Mouse (Mus musculus) lung, postnatal 25 days (tissue): Measurements from ENCODE around the gene A630001G21Rik.

ENCODE experiments used
- DNase-seq: peaks from one replicate; pipeline ENCODE4 v3.0.0; 2022; ENCODE audit warnings: low spot score

The A630001G21Rik gene

DNA sequence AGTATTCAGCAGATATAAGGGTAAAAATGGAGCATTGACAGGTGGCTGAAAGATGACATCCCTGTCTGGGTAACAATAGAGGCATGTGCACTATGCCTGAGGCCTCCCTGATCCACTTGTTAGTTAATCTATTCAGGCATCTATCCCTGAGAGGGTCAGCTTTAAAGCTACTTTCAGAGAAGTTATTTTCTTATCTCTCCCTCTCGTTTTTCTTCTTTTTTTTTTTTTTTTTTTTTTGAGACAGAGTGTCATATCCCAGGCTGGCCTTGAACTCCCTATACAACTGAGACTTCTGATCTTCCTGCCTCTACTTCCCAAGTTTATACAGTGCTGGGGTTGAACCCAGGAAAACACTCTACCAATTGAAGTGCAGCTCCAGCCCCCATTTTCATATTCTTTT is 10.7 kb downstream of the A630001G21Rik start:
- no peak for DNase-seq

DNA sequence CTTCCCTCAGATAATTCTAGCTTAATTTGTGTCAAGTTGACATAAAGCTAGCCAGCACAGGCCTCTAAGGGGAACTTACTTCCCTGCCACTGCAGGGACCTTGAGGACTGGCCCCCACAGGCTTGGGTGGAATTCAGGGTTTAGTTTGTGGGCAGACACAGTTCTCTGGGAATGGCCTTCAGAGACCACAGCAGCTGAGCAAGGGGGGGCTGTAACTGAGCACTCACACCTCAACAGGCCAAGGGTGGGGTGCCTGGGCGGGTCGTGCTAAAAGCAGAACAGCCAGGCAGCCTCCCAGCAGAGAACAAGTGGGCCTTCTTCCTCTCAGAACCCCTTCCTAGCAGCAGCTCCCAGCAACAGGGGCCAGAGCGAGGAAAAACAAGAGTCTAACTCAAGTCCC is 12.3 kb downstream of the A630001G21Rik start:
- DNase-seq: no peak

DNA sequence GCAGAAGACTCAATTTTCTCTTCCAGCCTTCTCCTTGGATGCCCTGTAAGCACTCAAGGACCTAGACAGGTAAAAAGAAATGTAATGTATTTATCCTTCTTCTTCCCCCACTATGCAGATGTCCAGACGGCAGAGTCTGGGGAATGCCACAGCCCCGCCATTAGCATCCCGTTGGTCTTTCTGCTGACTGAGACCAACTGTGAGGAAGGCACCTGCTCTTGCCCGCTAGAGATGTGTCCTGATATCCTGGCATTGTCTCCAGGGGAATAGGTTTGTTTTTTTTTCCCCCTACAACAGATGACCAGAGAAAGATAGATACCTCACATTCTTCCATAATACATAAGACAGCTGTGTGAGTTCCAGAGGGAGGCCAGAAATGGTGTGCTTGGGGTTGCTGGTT is 14.2 kb downstream of the A630001G21Rik start:
- DNase-seq: no peak

DNA sequence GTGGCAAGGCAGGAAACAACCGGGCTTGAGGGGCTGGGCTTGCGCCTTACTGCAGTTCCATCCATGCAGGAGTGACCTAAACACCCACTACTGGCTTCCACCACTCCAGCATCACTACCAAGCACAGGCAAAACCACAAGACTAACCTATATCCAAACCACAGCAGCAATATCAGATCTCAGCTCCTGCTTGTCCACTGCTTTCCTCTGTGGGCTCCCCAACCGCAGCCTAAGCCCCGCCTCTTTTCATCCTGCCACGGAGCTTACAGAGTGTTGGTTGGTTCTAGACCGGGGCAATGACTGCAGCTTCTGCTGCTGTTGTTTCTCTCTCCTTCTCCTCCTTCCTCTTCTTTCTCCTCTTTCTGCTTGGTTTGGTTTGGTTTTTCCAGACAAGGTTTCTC is 15.1 kb downstream of the A630001G21Rik start:
- no peak for DNase-seq

DNA sequence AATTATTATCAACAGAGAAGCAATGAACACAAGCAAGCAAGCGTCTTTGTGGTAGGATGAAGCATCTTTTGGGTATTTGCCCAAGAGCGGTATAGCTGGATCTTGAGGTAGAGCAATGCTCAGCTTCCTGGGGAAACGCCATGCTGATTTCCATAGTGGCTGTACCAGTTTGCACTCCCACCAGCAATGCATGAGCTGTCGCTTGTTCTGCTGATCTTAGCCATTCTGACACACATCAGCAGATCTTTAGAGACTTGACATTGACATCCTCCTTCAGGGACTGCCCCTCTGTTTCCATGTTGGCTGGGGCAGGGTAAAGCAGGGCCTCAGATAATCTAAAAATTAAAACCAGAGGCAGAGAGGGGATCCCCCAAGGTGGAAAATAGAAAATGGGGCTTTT is 16.8 kb downstream of the A630001G21Rik start:
- DNase-seq: no peak

DNA sequence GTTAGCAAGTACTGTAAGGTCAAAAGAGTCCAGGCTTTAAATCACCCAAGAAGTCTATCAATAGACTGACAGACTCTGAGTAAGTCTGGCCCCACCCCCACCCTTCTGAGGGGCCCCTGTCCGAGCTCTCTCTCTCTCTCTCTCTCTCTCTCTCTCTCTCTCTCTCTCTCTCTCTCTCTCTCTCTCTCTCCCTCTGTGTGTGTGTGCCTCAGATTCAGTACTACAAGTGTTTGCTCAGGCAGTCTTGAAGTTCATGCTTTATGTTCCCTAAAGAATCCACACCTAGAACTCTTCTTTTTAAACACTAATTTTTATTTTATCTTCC is 19.5 kb downstream of the A630001G21Rik start:
- no peak for DNase-seq

DNA sequence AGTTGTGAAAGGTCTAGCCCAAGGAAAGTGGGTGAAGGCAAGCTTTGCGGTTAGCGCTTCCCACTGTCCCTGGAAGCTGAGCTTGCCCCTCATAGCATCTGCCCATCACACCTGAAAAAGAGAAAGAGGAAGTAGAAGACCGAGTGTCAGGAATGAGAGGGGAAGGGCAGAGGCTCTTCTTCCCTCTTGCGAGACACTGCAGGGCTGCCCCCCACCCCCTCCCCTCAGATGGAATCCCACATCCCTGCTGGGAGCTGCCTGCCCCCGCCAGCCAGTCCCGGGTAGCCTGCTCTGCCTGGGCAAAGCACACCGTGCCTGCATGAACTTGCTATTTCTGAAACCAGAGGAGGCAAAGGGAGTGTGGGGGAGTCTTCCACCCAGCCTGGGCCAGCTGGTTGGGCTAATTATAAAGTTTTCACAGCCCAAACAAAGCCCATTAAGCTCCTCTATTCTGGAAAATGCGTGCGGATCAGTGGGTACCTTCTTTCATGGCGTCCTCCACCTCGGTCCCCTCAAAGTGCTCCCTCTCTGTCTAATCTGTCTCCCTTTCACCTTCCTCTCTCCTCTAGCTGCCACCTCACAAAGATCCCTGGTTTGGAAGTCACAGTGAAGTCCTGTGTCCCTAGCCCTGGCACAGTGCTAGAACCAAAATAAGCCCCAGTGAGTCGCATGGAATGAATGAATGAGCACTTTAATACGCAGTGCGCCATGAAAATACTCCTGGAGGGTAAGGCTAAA is 20.0 kb downstream of the A630001G21Rik start:
- no peak for DNase-seq

DNA sequence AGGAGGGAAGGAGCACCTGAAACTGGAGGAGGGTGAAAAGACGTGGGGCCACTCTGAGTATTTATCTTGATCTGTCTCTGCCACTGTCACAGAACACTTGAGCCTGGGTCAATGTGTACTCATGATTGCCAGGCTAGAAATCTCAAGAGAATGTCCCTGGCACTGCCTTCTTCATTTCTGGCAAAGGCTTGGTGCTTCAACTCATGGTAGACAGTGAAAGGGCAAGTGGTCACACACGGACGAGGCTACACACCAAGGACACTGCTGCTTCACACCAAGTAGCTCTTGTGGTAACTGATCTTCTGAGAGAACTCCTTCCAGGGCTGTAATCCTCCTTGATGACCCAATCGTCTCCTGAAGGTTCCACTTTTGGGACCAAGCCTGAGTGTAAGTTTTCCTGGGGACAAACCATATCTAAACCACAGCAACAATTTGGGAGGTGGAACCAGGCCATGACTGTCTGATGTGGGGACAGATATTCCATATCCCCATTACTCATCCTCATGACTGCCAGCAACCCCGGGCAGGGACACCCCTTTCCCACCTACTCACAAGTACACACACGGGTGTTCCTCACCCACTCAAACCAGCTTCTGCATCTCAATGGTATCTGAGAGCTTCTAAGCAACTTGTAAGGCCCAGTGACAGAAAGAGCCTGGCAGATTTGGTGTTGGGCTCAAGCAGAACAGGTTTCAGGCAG is 20.8 kb downstream of the A630001G21Rik start:
- no peak for DNase-seq

DNA sequence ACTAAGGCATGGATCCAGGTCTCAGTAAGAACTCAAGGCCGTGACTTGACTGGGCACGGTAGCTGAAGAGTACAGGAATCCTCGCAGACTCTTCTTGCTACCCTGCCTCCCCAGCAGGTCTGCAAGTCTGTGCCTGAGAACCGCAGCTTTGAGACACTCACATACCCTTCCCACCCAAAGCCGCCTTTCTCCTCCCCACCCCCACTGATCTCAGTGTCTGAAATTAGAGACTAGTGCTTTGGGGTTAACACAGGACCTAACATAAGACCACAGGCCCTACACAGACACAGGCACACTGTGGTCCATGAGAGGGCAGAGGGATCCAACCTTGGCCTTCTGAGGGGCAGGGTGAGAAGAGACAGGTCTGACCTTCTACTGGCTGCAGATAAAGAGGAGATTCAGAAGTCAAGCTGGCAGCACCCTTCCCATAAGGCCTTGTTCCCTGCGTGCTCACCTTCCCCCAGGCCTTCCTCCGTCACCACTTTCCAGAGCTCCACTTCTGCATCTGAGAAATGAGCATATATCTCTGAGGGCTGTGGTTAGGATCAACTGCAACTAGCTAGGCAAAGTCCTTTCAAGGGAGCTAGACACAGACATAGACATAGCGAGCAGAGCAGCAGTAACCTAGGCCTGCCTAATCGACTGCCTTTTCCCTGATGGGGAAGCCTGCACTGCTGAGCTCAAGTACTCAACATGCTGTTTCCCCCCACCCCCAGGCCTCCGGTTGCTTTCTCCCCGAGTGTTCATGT is 26.3 kb downstream of the A630001G21Rik start:
- DNase-seq: no peak

DNA sequence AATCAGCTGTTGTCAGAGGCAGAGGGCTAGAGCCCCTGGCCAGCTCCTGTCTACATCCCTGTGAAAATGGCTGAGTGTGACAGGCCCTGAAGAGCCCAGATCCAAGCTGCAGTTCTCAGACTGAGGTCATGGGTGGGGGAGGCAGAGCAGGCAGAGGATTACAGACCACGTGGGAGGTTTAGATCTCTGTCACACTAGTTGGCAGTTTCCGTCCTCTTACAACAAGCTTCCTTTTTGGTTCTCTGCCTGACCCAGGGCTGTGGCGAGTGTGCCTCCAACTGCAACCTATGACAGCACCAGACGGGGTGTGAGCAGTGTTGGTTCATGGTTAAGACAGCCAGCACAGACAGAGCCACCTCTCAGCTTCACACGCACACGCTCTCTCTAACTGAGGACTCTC is 26.9 kb downstream of the A630001G21Rik start:
- DNase-seq: peak; percentile 59

DNA sequence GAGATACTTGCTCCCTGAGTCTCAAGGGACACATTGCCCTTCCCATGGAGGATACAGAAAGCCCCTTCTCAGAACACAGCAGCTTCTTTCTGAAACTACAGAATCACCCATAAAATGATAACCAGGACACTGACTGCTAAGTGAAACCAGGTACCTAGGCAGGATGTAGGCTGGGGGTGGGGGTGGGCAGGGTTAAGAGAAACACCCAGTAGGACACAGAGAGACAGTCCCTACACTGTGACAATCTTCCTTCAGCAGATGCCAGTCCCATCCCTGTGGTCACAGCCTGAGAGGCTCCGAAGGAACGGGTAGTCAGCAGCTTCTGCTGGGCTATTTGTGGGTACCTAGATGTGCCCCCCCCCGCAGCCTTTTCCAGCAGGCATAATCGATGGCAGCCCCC is 27.8 kb downstream of the A630001G21Rik start:
- no peak for DNase-seq

DNA sequence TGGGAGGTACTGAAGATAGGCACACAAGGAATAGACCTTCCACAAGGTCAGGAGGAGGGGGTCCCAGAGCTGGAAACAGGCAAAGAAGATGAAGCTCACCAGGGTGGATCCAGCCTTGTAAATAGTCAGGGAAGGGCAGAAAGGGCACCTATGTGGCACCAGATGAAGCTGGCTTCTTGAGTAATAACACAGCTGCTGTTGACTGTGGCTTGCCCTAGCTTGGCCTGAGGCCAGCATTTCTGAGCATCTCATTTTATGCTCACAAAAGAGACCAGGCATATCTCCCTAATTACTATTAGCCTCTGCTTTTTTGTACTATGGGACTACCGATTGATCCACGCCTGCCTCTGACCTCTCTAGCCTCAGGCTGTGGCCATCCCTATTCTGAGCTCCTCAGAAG is 28.6 kb downstream of the A630001G21Rik start:
- no peak for DNase-seq

DNA sequence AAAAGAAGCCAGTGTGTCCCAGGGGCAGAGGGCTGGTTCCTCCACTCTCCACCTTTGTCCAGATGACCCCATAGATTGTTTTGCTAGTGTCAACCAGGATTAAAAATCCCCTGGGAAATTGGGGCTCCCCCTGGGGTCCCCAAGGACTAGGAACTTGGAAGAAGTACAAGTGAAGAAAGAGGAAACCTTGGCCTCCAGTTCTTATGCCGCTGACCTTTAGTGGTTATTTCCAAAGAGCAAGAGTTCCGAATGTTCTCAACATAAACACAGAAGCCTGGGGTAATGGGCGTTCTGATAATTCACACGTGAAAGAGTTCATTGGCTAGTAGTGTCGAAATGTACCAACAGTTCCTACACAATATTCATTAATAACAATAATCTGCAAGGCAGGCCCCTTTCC is 31.9 kb downstream of the A630001G21Rik start:
- no peak for DNase-seq

DNA sequence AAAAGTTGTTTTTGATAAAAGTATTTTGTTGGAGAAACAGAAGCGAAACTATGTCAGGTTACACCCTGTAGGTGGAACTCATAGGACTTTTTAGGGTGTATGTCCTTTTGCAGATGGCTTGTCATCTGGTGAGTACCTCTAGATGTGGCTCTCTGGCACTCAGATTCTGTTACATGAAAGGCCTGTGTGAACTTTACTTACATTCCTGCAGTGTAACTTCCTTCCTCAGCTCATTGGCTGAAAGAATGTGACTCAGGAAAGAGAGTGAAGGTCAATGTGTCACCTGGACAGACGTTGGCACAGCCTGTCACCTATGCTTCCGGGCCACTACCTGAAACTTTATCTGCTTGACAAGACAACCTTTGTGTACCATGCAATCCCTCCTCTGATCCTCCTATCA is 33.9 kb downstream of the A630001G21Rik start:
- DNase-seq: no peak

DNA sequence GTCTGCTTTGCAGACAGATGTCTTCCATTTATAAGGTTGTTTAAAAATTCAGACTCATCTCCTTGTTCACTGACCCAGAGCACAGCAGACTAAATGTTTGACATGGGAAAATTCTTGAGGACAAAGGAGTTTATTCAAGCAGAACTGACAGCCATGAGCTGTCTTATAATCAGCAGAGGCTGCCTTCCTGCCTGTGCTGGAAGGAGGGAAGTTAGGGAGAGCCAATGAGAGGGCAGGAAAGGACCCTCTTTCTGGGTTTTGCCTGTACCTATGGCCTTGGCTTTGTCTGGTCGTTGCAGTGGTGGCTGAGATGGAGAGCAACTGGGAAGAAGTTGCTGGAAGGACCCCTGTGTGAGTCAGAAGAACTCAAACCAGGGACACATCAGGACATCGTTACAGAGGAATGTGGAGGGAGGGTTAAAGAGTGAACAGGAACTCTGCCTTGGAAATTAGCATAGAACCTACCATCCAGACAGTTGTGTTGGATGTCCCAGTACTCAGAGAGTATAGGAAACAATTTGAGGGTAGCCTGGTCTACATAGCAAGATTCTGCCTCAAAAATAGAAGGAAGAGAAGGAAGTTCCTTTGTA is 35.4 kb downstream of the A630001G21Rik start:
- no peak for DNase-seq

DNA sequence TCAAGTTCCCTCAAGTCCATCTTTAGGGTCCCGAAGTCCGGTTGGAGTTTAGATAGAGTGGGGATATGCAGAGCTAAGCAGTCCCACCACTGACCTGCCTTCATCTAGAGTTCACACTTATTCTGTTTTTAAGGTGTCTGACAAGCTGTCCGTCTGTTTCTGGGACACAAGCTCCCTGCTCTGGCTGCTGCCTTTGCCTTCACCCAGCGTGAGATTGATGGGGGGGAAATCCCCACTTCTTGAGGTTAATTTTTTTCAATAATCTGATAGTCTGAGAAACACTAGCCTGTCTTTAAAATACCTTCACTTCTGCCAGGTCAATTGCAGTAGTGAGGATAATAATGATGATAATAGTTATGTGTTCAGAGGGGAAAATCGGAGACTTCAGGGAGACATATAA is 36.1 kb downstream of the A630001G21Rik start:
- DNase-seq: no peak

DNA sequence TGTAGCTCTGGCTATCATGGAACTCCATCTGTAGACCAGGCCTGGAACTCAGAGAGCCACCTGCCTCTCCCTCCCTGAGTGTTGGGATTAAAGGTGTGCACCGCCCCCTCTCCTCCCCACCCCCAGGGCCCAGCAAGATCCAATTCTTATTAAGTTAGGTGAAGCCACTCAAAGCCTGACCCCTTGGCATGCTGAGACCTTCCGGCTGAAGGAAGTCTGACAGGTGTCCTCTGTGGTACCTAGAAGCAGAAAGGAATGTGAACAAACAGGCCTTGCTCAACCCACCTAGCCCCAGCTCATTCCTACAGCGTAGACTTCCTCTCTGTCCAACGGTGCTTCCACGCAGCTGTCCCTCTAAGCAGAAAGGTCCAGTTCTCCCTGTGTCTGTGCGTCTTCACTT is 37.5 kb downstream of the A630001G21Rik start:
- DNase-seq: peak; percentile 29

DNA sequence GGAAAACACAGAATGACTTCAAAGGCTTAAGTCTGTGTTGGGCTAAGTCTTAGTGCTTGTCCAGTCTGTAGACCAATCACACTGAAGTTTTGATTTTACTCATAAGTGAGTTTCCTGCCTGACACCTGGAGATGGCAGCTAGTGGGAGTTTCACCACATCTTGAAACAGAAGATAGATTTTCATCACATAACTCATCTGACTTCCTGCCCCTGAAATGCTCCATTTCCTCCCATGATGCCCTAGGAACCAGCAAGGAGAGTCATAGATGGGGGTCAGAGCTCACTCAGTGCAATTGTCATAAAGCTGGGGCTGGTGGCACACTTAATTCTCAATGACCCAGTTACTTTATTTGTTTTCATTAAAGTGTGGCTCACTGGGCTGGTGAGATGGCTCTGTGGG is 38.6 kb downstream of the A630001G21Rik start:
- DNase-seq: no peak

DNA sequence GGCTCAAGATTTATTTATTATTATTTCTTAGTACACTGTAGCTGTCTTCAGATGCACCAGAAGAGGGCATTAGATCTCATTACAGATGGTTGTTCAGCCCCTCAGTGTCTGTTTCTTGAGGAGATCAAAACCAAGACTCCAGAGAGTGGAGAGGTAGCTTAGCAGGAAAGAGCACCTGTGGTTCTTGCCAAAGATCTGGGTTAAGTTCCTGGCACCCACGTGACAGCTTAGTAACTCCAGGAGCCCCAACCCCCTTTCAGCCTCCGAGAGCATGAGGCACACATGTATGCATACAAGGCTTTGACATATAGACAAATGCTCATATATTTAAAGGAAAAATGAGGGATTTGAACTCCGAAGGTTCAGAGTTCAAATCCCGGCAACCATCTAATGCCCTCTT is 39.4 kb downstream of the A630001G21Rik start:
- no peak for DNase-seq

DNA sequence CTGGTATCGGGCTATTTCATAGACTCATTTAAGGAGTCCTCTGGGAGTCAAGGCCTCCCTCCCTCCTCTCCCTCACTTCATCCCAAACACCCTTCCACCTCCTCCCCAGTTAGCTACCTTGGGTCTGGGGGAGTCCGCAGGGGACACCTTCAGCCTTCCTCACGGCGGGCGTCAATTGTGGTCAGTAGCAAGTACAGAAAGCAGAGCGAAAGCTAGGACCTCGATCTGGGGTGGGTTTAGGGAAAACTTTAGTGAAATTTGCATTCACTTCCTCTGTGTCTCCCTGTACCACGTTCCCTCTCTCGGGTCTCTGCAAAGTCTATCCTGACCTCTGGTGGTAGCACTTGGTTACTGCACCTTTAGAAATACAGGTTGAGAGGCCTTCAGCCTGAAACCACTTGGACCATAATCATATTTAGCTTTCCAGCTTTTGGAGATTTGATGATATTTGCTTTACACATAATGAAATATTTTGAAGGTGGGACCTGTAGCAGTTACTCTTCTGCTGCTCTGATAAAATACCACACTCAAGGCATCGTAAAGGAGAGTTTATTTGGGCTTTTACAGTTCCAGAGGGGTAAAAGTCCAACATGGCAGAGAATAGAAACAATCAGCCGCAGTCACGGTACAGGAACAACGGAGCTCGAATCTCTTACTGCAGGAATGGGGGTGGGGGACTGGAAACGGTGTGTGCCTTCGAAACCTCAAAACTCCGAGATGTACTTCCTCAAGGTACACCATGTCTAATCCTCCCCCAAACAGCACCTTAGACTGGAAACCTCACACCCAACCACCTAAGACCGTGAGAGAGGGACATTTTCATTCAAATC is 41.9 kb downstream of the A630001G21Rik start:
- peak; percentile 81 for DNase-seq

DNA sequence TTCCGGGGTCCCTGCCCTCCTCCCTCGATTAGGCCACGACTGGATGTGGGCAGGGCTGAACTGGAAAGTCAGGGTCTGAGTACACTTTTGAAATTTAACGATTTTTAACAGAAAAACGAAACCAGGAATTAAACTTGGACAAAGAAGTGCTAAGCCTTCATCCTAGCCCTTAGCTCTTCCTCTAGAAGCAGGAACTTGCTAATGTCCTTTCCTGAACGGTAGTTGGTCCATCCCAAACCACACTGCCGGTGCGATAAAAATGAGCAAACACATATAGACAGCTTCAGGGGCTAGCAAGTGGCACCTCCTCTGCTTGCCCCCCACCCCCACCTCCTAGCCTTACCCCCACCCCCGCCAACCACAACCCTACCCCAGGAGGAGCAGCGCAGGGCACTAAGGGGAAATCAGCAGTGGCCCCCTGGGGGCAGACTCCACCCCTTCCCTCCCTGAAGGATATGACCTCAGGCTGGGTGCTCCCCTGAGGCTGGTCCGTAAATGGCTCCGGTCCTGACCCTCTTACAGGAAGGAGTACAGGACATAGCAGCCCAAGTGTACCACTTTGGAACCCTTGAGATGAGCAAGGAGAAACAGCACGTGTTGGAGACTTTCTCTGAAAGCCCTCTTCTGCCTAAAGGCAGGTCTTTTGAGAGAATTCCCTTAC is 42.9 kb downstream of the A630001G21Rik start:
- peak; percentile 70 for DNase-seq
